8 mouse cellular contexts compared by ENCODE assay signal in genomic region chr10:111297631-111298030, GRCm38 (mm10). TPM values are rescaled to one million over a fixed set of nuclear protein-coding genes. Genes with fewer than 3 reads are reported as not detected.
DNase-seq lines count a peak whose midpoint lies in the region; ATAC-seq and TF ChIP-seq lines count a peak whose summit lies in the region.

No protein-coding gene starts in this region.

- ATAC-seq in heart, embryonic 12.5 days (ENCODE audit: insufficient number of reproducible peaks, low FRiP score), result no peak
- no peak for ATAC-seq in liver, postnatal 0 days

- no peaks in the 10 kb centered on the region for H3K9me3 ChIP-seq in heart, embryonic 12.5 days (replicated peaks)
- no peaks in the 10 kb centered on the region for H3K9me3 ChIP-seq in hindbrain, embryonic 10.5 days
- H3K9me3 ChIP-seq in liver, postnatal 0 days (ENCODE audit: low read length), result no peaks in the 10 kb centered on the region

- H3K27ac ChIP-seq in heart, embryonic 12.5 days (ENCODE audit: poor library complexity, severe bottlenecking), result no peak overlapping the region
- H3K27ac ChIP-seq in hindbrain, embryonic 10.5 days, result peak overlapping the region; percentile 95; the same call in 1 of the 2 replicates
- H3K27ac ChIP-seq in liver, postnatal 0 days (ENCODE audit: low read depth), result peak overlapping the region; percentile 81

- DNase-seq in heart, adult 8-10 months (ENCODE audit: low spot score), result no peak
- peak; percentile 10 for DNase-seq in MN1 (ENCODE audit: low spot score)
- DNase-seq in hindbrain, embryonic 10.5 days (ENCODE audit: low spot score), result no peak
- no peak for DNase-seq in liver, postnatal 0 days
- no peak for DNase-seq in ovary, postnatal 10 days (ENCODE audit: low spot score)
- no peak for DNase-seq in urinary bladder, postnatal 25 days (ENCODE audit: low spot score)
- DNase-seq in kidney, adult 8-10 months, result no peak

- no peak for TF ChIP-seq EP300 in liver, postnatal 0 days (IDR thresholded peaks at IDR 0.05; ENCODE audit: low read depth)

- H3K9ac ChIP-seq in heart, embryonic 12.5 days, result no peak overlapping the region
- peak overlapping the region; percentile 71; the same call in 1 of the 2 replicates for H3K9ac ChIP-seq in liver, postnatal 0 days (replicated peaks)

- peaks cover 5% of the 10 kb centered on the region for H3K36me3 ChIP-seq in heart, embryonic 12.5 days
- H3K36me3 ChIP-seq in hindbrain, embryonic 10.5 days, result peaks cover 8% of the 10 kb centered on the region; the same call in 1 of the 2 replicates
- H3K36me3 ChIP-seq in liver, postnatal 0 days (replicated peaks; ENCODE audit: insufficient read depth, low read length), result peaks cover 6% of the 10 kb centered on the region; the same call in 1 of the 2 replicates

- peak overlapping the region; percentile 77 for H3K4me2 ChIP-seq in heart, embryonic 12.5 days
- peak overlapping the region; percentile 96 for H3K4me2 ChIP-seq in liver, postnatal 0 days (ENCODE audit: low read depth, low read length)

- peak overlapping the region; percentile 95 for H3K4me3 ChIP-seq in heart, embryonic 12.5 days
- peak overlapping the region; percentile 76 for H3K4me3 ChIP-seq in hindbrain, embryonic 10.5 days
- peak overlapping the region; percentile 89 for H3K4me3 ChIP-seq in liver, postnatal 0 days (ENCODE audit: low read depth, low read length)

- WGBS in heart, embryonic 12.5 days, result 34% methylated on average over 6 of the region's 6 CpGs
- WGBS in hindbrain, embryonic 10.5 days, result 50% methylated on average over 6 of the region's 6 CpGs
- WGBS in liver, postnatal 0 days (ENCODE audit: insufficient replicate concordance), result 30% methylated on average over 6 of the region's 6 CpGs

- no peak for TF ChIP-seq CTCF in liver, postnatal 0 days (IDR thresholded peaks at IDR 0.05; ENCODE audit: low read depth)

- no peaks in the 10 kb centered on the region for H3K27me3 ChIP-seq in heart, embryonic 12.5 days (replicated peaks)
- H3K27me3 ChIP-seq in hindbrain, embryonic 10.5 days (ENCODE audit: insufficient read depth, poor library complexity, severe bottlenecking), result no peaks in the 10 kb centered on the region
- H3K27me3 ChIP-seq in liver, postnatal 0 days (ENCODE audit: insufficient read depth, low read length), result no peaks in the 10 kb centered on the region

- H3K4me1 ChIP-seq in heart, embryonic 12.5 days (replicated peaks), result peaks cover 3% of the 10 kb centered on the region; the same call in 1 of the 2 replicates
- peaks cover 18% of the 10 kb centered on the region for H3K4me1 ChIP-seq in hindbrain, embryonic 10.5 days (replicated peaks)
- H3K4me1 ChIP-seq in liver, postnatal 0 days (ENCODE audit: insufficient read depth), result peaks cover 17% of the 10 kb centered on the region

RNA-seq across cellular contexts. Expression of gene Bbs10, which starts 0.8 kb away (rescaled TPM):
- 3.6 and 4.7 TPM in 2 replicates for polyA plus RNA-seq in heart, embryonic 12.5 days (2016; fragmentation: Nextera tagmentation; extraction: Ambion mirVana)
- total RNA-seq in heart, adult 8-10 months (2022), result 1 to 10 TPM; 2.8 to 3.3 (median 3.1) TPM
- 5.4 and 6.9 TPM in 2 replicates for polyA plus RNA-seq in hindbrain, embryonic 10.5 days (2016; fragmentation: Nextera tagmentation; extraction: Ambion mirVana)
- polyA plus RNA-seq in liver, postnatal 0 days (2015; fragmentation: Nextera tagmentation; extraction: Ambion mirVana), result 2.0 TPM in 2 replicates
